Mouse (Mus musculus): ENCODE results near the gene Zfp710. TPM values are rescaled to one million over a fixed set of nuclear protein-coding genes. Genes with fewer than 3 reads are reported as not detected.

Zfp710 gene
- polyA plus RNA-seq, 1 experiment from 2014 or later = 17.0 TPM

DNA sequence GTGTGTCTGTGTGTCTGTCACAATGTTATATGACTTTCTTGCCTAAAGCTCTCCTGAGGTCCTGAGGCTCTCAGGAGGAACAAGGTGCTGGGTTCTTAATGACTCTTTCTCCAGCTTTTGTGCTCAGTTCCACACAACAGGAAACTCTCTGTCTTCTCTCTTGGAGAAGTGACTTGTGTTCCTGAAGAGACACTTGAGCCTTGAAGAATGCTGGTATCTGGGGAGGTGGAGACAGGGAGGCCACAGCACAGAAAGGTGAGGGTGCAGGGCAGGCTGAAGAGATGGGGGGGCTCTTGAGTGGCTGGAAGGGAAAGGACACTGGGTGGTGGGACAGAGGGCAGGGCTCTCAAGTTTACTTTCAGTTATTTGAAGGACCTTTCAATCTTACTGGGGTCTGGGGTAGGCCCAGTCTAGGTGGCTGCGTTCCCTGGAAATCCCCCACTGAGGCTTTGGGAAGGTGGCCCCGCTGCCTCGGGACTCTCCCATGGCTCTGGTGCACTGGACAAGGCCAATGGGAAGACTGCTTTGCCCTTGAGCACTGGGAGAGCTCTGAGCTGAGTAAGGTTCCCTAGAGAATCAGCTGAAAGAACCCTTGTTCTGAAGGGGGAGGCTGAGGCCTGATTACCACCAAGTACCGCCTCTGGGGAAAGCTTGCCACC lies 33.9 kb downstream of the Zfp710 start:
- 79% methylated on average over 4 of the region's 4 CpGs for whole genome bisulfite sequencing
- ATAC-seq (ENCODE audit: low FRiP score, low TSS enrichment) (no peak), DNase-seq (no peak)
- H3K27me3 ChIP-seq (ENCODE audit: control insufficient read depth, insufficient read depth, low read length) = no peaks in the 10 kb centered on the region
- no peak overlapping the region for H3K4me3 ChIP-seq (replicated peaks; ENCODE audit: low read depth, low read length)
- H3K36me3 ChIP-seq (ENCODE audit: control insufficient read depth, insufficient read depth, low read length) = no peaks in the 10 kb centered on the region
- no peaks in the 10 kb centered on the region for H3K9me3 ChIP-seq (ENCODE audit: control insufficient read depth, low read length)
- H3K4me1 ChIP-seq (ENCODE audit: control insufficient read depth, insufficient read depth, low read length) = peaks cover 47% of the 10 kb centered on the region
- no peak overlapping the region for H3K4me2 ChIP-seq (ENCODE audit: low read length)
- peak overlapping the region; percentile 32; the same call in 1 of the 2 replicates for H3K27ac ChIP-seq (replicated peaks; ENCODE audit: low read depth, low read length)
- no peak overlapping the region for H3K9ac ChIP-seq (replicated peaks; ENCODE audit: low read length)

DNA sequence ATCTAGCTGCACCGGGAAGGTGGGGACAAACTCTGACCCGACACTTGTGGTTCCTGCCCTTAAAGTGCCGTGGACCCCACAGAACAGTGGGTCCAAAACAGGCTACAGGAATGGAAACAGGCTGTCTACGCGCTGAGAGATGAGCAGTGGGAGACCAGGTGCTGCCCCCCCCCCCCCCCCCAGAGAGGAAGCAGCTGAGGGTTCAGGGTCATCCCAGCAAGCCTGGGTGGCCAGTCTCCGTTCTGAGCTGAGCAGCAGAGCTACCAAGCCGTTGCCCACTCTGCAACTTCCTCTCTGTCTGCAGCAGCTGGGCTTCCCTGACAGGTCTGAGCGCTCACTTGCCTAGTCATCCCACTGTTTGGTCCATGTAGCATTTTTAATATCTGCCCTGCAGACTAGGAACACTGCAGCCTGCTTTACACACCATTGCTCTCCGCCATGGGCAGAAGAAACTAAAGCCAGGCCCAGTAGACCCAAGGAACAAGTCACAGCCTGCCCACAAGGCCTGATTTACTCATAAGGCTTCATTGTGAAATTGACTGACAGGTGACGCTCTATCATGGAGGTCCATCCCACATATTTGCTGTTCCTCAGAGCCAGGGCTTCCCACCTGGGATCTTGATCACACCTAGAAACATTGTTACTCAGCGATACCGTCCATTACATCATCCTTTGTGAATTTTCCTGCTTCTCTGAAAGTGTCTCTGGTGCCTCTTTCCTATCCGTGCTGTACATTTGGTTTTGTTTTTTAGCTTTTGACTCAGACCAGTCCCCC lies 34.6 kb downstream of the Zfp710 start:
- no peak overlapping the region for H3K4me2 ChIP-seq (ENCODE audit: low read length)
- H3K27me3 ChIP-seq (ENCODE audit: control insufficient read depth, insufficient read depth, low read length) = no peaks in the 10 kb centered on the region
- 78% methylated on average over 13 of the region's 13 CpGs for WGBS
- no peaks in the 10 kb centered on the region for H3K36me3 ChIP-seq (ENCODE audit: control insufficient read depth, insufficient read depth, low read length)
- DNase-seq (no peak), ATAC-seq (ENCODE audit: low FRiP score, low TSS enrichment) (no peak)
- H3K4me3 ChIP-seq (replicated peaks; ENCODE audit: low read depth, low read length) = no peak overlapping the region
- H3K27ac ChIP-seq (replicated peaks; ENCODE audit: low read depth, low read length) = peak overlapping the region; percentile 32; the same call in 1 of the 2 replicates
- no peaks in the 10 kb centered on the region for H3K9me3 ChIP-seq (ENCODE audit: control insufficient read depth, low read length)
- peaks cover 54% of the 10 kb centered on the region for H3K4me1 ChIP-seq (ENCODE audit: control insufficient read depth, insufficient read depth, low read length)
- no peak overlapping the region for H3K9ac ChIP-seq (replicated peaks; ENCODE audit: low read length)

DNA sequence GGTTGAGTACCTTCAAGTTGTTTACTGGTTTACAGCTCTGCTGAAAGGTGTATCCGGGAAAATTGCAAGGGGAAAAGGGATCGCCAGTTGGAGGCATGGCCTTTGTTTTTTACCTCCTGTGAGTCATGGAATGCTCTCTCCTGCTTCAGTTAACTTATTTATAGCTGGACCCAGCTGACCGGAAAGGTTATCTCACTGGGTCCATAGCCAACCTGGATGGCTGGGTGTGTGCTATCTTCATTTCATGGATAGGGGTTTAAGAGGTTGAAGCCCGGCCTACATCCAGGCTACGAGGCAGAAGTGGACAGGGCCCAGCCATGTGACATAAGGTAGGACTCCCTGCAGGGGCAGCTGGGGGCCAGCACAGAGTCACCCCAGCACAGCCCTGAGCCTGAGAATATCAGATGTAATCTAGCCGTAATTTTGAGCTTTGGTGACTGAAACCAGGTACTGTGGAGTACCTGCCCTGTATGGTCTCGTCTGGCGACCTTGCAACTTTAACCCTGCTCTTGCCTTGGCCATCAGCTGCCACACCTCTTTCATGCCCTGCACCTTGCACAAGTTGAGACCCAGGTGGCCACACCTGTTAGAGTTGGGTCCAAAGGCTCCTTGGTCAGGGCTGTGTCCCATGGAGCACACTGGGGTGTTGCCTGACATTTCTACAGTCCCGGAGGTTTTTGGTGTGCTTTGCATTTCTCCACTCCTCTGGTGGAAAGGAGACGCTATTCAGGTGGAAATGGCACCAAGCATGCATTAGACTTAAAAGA lies 35.6 kb downstream of the Zfp710 start:
- Histone ChIP-seq H3K36me3 (ENCODE audit: control insufficient read depth, insufficient read depth, low read length) (no peaks in the 10 kb centered on the region), H3K4me2 (ENCODE audit: low read length) (no peak overlapping the region), H3K9me3 (ENCODE audit: control insufficient read depth, low read length) (no peaks in the 10 kb centered on the region), H3K27me3 (ENCODE audit: control insufficient read depth, insufficient read depth, low read length) (no peaks in the 10 kb centered on the region), H3K4me3 (replicated peaks; ENCODE audit: low read depth, low read length) (no peak overlapping the region), H3K27ac (replicated peaks; ENCODE audit: low read depth, low read length) (no peak overlapping the region), H3K4me1 (ENCODE audit: control insufficient read depth, insufficient read depth, low read length) (peaks cover 55% of the 10 kb centered on the region), H3K9ac (replicated peaks; ENCODE audit: low read length) (no peak overlapping the region)
- WGBS = 89% methylated on average over 10 of the region's 10 CpGs
- DNase-seq (no peak), ATAC-seq (ENCODE audit: low FRiP score, low TSS enrichment) (no peak)

DNA sequence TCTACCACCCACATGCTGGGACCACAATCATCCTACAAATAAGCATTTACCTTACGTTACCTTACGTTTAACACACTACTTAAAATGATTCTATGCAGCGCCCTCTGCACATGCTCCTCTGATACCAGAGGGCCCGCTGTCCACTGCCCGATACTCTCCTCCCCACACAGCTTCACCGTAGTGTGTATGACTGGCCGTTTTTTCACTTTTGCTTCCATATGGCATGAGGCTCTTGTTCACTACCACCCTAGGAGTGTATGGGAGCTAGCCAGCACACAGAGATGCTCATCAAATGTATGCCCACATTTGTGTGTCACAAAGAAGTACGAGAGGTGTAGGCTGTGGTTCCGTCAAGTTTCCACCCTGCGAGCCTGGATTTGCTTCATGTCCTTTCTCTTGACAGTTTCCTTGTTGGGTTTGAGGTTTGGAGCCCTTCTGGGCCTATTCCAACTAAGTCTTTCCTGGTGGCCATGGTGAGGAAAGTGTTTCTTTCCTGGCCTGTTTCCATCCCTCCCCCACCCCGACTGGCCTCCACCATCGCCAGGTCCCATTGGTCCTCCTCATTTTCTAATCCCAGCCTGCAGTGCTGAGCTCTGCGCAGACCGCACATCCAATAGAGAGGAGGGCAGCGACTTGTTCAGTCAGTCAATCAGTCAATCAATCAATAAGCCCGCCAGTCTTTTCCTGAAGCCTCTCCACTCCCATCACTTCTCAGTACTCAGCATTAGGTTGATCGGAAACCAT lies 37.6 kb downstream of the Zfp710 start:
- no peak overlapping the region for H3K4me2 ChIP-seq (ENCODE audit: low read length)
- WGBS = 84% methylated on average over 17 of the region's 17 CpGs
- ATAC-seq (ENCODE audit: low FRiP score, low TSS enrichment) (no peak), DNase-seq (no peak)
- H3K36me3 ChIP-seq (ENCODE audit: control insufficient read depth, insufficient read depth, low read length) = no peaks in the 10 kb centered on the region
- no peaks in the 10 kb centered on the region for H3K27me3 ChIP-seq (ENCODE audit: control insufficient read depth, insufficient read depth, low read length)
- no peaks in the 10 kb centered on the region for H3K9me3 ChIP-seq (ENCODE audit: control insufficient read depth, low read length)
- no peak overlapping the region for H3K4me3 ChIP-seq (replicated peaks; ENCODE audit: low read depth, low read length)
- no peak overlapping the region for H3K27ac ChIP-seq (replicated peaks; ENCODE audit: low read depth, low read length)
- no peak overlapping the region for H3K9ac ChIP-seq (replicated peaks; ENCODE audit: low read length)
- H3K4me1 ChIP-seq (ENCODE audit: control insufficient read depth, insufficient read depth, low read length) = peaks cover 41% of the 10 kb centered on the region

DNA sequence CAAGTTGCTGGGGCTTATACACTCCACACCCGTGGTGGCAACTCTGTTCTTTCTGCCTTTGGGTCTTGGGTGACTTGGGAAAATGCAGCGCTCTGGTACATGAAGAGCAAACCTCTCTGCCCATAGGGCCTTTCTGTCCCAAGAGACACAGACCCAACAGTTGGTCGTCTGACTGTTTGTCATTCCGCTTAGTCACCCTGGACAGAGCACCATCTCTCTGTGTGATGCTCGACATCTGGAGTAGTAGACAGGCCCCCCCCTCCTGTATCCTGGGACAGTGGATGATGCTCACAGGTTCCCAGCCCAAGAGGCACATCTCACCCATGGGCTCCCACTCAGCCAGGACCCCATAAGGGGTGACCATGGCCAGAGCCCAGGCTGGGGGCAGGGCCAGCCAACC lies 38.6 kb downstream of the Zfp710 start:
- H3K36me3 ChIP-seq (ENCODE audit: control insufficient read depth, insufficient read depth, low read length) = no peaks in the 10 kb centered on the region
- peak overlapping the region; percentile 4; the same call in 1 of the 2 replicates for H3K27ac ChIP-seq (replicated peaks; ENCODE audit: low read depth, low read length)
- no peaks in the 10 kb centered on the region for H3K27me3 ChIP-seq (ENCODE audit: control insufficient read depth, insufficient read depth, low read length)
- H3K4me3 ChIP-seq (replicated peaks; ENCODE audit: low read depth, low read length) = no peak overlapping the region
- no peak for DNase-seq
- no peaks in the 10 kb centered on the region for H3K9me3 ChIP-seq (ENCODE audit: control insufficient read depth, low read length)
- no peak overlapping the region for H3K4me2 ChIP-seq (ENCODE audit: low read length)
- WGBS = 60% methylated on average over 5 of the region's 5 CpGs
- no peak overlapping the region for H3K9ac ChIP-seq (replicated peaks; ENCODE audit: low read length)
- peaks cover 31% of the 10 kb centered on the region for H3K4me1 ChIP-seq (ENCODE audit: control insufficient read depth, insufficient read depth, low read length)
- 0 out of 2 replicates have a peak, but pooled peaks have one; percentile 34 for ATAC-seq (ENCODE audit: low FRiP score, low TSS enrichment)

DNA sequence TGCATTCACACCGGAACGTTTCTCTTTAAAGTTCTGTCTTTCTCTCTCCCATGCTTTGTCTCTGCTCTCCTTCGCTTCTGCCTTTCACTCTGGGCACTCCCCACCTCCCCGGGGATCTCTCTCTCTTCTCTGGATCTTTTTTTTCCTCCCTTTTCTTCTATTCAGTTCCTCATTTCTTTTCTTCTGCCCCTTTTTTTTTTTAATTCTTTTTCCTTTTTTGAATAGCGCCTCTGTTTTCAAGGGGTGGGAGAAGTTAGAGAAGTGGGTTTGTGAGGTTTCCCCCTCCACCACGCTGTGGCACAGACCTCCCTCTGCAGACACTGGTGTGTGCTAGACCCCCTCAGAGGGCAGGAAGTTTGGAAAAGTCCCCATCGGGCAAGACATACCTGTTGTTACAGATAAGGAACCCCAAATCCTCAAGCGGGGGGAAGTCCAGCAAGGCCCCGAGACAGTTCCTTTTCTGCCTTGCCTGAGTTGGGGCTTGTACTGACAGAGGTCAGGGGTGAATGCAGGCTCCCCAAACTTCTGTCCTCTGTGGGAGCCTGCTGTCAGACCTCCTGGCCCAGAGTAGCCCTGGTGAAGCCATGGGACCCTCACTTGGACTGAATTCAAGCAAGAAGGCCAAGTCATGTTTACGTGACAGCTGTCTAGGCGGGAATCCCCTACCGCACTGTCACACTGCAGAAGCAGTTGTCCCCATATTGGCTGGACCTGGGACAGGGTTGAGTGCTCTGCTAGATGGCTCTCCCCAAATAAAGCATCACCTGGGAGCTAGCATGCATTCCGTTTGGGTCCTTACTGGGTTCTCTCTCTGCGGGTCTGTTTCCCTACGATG lies 39.5 kb downstream of the Zfp710 start:
- 47% methylated on average over 15 of the region's 15 CpGs for WGBS

DNA sequence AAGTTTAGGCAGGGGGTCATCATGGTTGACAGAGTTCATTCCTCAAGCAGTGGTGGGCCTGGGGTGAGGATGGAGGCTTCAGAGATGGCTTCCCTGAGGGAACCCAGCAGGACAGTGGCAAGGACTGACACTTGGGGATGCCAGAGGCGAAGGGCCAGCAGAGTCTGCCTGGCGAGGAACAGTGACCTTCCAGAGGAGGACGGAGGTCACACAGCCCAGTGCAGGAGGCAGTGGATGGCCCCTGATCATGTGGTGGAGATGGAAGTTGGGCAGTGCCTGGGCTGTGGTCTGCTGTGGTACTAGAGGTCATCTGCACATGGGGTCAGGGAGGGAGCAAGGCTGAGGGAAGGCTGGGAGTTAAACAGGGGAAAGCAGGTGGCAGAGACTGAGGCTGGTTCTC lies 40.6 kb downstream of the Zfp710 start:
- H3K4me3 ChIP-seq (replicated peaks; ENCODE audit: low read depth, low read length) = no peak overlapping the region
- H3K9ac ChIP-seq (replicated peaks; ENCODE audit: low read length) = no peak overlapping the region
- no peak for ATAC-seq (ENCODE audit: low FRiP score, low TSS enrichment)
- no peaks in the 10 kb centered on the region for H3K9me3 ChIP-seq (ENCODE audit: control insufficient read depth, low read length)
- peaks cover 37% of the 10 kb centered on the region for H3K4me1 ChIP-seq (ENCODE audit: control insufficient read depth, insufficient read depth, low read length)
- 73% methylated on average over 3 of the region's 3 CpGs for WGBS
- H3K36me3 ChIP-seq (ENCODE audit: control insufficient read depth, insufficient read depth, low read length) = no peaks in the 10 kb centered on the region
- no peak overlapping the region for H3K27ac ChIP-seq (replicated peaks; ENCODE audit: low read depth, low read length)
- no peak for DNase-seq
- no peaks in the 10 kb centered on the region for H3K27me3 ChIP-seq (ENCODE audit: control insufficient read depth, insufficient read depth, low read length)
- no peak overlapping the region for H3K4me2 ChIP-seq (ENCODE audit: low read length)

More for the DNA sequence above, 39.5 kb downstream of the Zfp710 start:
- DNase-seq (no peak), ATAC-seq (ENCODE audit: low FRiP score, low TSS enrichment) (no peak)
- Histone ChIP-seq H3K36me3 (ENCODE audit: control insufficient read depth, insufficient read depth, low read length) (no peaks in the 10 kb centered on the region), H3K27ac (replicated peaks; ENCODE audit: low read depth, low read length) (no peak overlapping the region), H3K27me3 (ENCODE audit: control insufficient read depth, insufficient read depth, low read length) (no peaks in the 10 kb centered on the region), H3K9me3 (ENCODE audit: control insufficient read depth, low read length) (no peaks in the 10 kb centered on the region), H3K4me3 (replicated peaks; ENCODE audit: low read depth, low read length) (no peak overlapping the region), H3K9ac (replicated peaks; ENCODE audit: low read length) (no peak overlapping the region), H3K4me1 (ENCODE audit: control insufficient read depth, insufficient read depth, low read length) (peaks cover 28% of the 10 kb centered on the region), H3K4me2 (ENCODE audit: low read length) (no peak overlapping the region)
